ENCODE assay signal across 15 mouse cellular contexts in genomic region chr2:33456242-33456641, GRCm38 (mm10).
"Had no signal": no experiment of that assay in that cellular context is flagged by ENCODE, and none has a peak within 500 bp of the region (broad histone marks: within the 10 kb centered on the region; RNA-seq: fewer than 3 reads in every experiment).

No protein-coding gene starts in this region.

- H3K27ac ChIP-seq: lung, embryonic 15.5 days; macrophage; midbrain, embryonic 13.5 days; midbrain, embryonic 15.5 days; neural tube, embryonic 12.5 days had no signal

- DNase-seq: liver, postnatal 0 days; lung, adult 2 months; lung, postnatal 14 days; lung, postnatal 36 days; right cerebral cortex, postnatal 14 days; spleen, adult 18-20 months; thymus, adult 18-20 months; thymus, postnatal 14 days; thymus, postnatal 36 days had no signal

- H3K4me3 ChIP-seq: lung, embryonic 15.5 days; megakaryocyte, embryonic 14.5 days; midbrain, embryonic 13.5 days; midbrain, embryonic 15.5 days; neural tube, embryonic 12.5 days had no signal
